8 mouse cellular contexts compared by ENCODE assay signal in the genomic region with DNA sequence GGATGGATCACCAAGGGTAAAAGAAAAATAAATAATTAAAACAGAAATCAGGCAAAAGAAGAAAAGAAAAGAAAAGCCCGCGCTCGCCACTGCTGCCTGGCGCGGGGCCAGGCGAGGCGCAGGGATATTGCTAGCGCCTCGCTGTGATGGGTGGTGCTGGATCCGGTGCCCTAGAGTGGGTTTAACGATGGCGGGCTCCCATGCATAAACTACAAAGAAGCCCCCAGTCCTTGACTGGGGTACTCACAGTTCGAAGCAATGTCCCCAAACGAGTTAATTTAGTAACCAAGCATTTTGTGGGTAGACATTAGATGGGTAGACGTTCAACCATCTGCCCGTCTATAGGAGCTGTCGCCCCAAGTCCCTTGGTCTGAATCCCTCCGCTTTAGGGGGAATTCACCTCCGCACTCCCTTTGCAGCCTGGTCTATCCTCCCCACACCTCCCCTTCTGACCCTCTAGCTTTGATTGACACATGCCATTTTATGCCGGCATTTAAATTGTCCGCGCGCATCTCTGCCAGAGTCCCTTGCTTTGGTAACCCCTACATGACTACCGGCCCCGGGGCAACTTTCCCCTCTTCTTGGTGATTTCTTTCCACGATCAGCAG. TPM values are rescaled to one million over a fixed set of nuclear protein-coding genes. Genes with fewer than 3 reads are reported as not detected.
DNase-seq lines count a peak whose midpoint lies in the region; ATAC-seq and TF ChIP-seq lines count a peak whose summit lies in the region.

No protein-coding gene starts in this region.

- peak overlapping the region; percentile 74 for H3K4me2 ChIP-seq in hindbrain, postnatal 0 days (ENCODE audit: low read depth, low read length)
- peak overlapping the region; percentile 98 for H3K4me2 ChIP-seq in limb, embryonic 13.5 days (replicated peaks)

- no peaks in the 10 kb centered on the region for H3K36me3 ChIP-seq in forebrain, embryonic 10.5 days (replicated peaks)
- H3K36me3 ChIP-seq in hindbrain, postnatal 0 days (ENCODE audit: insufficient read depth, low read length): no peaks in the 10 kb centered on the region
- H3K36me3 ChIP-seq in limb, embryonic 13.5 days: no peaks in the 10 kb centered on the region

- TF ChIP-seq CTCF in gastrocnemius, adult 2 months (IDR thresholded peaks at IDR 0.05): no peak
- no peak for TF ChIP-seq CTCF in hindbrain, postnatal 0 days (IDR thresholded peaks at IDR 0.05; ENCODE audit: low read depth)

- H3K9ac ChIP-seq in hindbrain, postnatal 0 days (replicated peaks; ENCODE audit: low read length): peak overlapping the region; percentile 78
- peak overlapping the region; percentile 74 for H3K9ac ChIP-seq in limb, embryonic 13.5 days

- peak; percentile 32 for DNase-seq in gastrocnemius, adult 2 months
- no peak for DNase-seq in gastrocnemius, adult 18-20 months (ENCODE audit: low spot score)
- DNase-seq in R1 (ENCODE audit: low read depth, low spot score): peak; percentile 72
- peak; percentile 60 for DNase-seq in forebrain, embryonic 10.5 days (ENCODE audit: extremely low spot score, low spot score)
- peak; percentile 83 for DNase-seq in hindbrain, postnatal 0 days (ENCODE audit: low spot score)
- DNase-seq in retina, embryonic 14.5 days (ENCODE audit: low spot score): peak; percentile 75
- DNase-seq in c-Kit-positive CD71-positive TER-119-positive erythroid progenitor cells, embryonic 14.5 days (ENCODE audit: low spot score): no peak

- H3K4me1 ChIP-seq in forebrain, embryonic 10.5 days: peaks cover 41% of the 10 kb centered on the region
- no peaks in the 10 kb centered on the region for H3K4me1 ChIP-seq in hindbrain, postnatal 0 days (ENCODE audit: insufficient read depth, low read length)
- peaks cover 32% of the 10 kb centered on the region for H3K4me1 ChIP-seq in limb, embryonic 13.5 days

- H3K4me3 ChIP-seq in gastrocnemius, adult 2 months: peak overlapping the region; percentile 76
- peak overlapping the region; percentile 68 for H3K4me3 ChIP-seq in forebrain, embryonic 10.5 days
- H3K4me3 ChIP-seq in hindbrain, postnatal 0 days (ENCODE audit: low read length): peak overlapping the region; percentile 71
- H3K4me3 ChIP-seq in limb, embryonic 13.5 days: peak overlapping the region; percentile 65

- H3K27me3 ChIP-seq in forebrain, embryonic 10.5 days (ENCODE audit: poor library complexity, severe bottlenecking): peaks cover 46% of the 10 kb centered on the region
- H3K27me3 ChIP-seq in hindbrain, postnatal 0 days (ENCODE audit: insufficient read depth, low read length): no peaks in the 10 kb centered on the region
- H3K27me3 ChIP-seq in limb, embryonic 13.5 days: peaks cover 35% of the 10 kb centered on the region

- no peak overlapping the region for H3K27ac ChIP-seq in gastrocnemius, adult 2 months
- peak overlapping the region; percentile 89 for H3K27ac ChIP-seq in forebrain, embryonic 10.5 days
- peak overlapping the region; percentile 86 for H3K27ac ChIP-seq in hindbrain, postnatal 0 days
- peak overlapping the region; percentile 81; the same call in 1 of the 2 replicates for H3K27ac ChIP-seq in limb, embryonic 13.5 days

- 0% methylated on average over 26 of the region's 26 CpGs for WGBS in forebrain, embryonic 10.5 days
- under 1% methylated on average over 26 of the region's 26 CpGs for WGBS in hindbrain, postnatal 0 days
- 0% methylated on average over 26 of the region's 26 CpGs for WGBS in limb, embryonic 13.5 days

- ATAC-seq in hindbrain, postnatal 0 days: peak; percentile 34
- peak; percentile 18; the same call in 1 of the 2 replicates for ATAC-seq in limb, embryonic 13.5 days (ENCODE audit: low FRiP score, low read depth)

- no peaks in the 10 kb centered on the region for H3K9me3 ChIP-seq in forebrain, embryonic 10.5 days
- no peaks in the 10 kb centered on the region for H3K9me3 ChIP-seq in hindbrain, postnatal 0 days (ENCODE audit: low read length)
- H3K9me3 ChIP-seq in limb, embryonic 13.5 days: no peaks in the 10 kb centered on the region

- intact Hi-C loops in gastrocnemius, adult 2 months (cut with DNase I): no loop called here

RNA-seq across cellular contexts. Expression of a gene that starts 0.7 kb away (rescaled TPM):
- under 1 TPM; 0.05 to 0.06 TPM for total RNA-seq in gastrocnemius, adult 2 months (2021)
- total RNA-seq in gastrocnemius, adult 18-20 months (2021): under 1 TPM; 0.07 to 0.28 TPM
- 2.1 and 2.2 TPM in 2 replicates for polyA plus RNA-seq in forebrain, embryonic 10.5 days (2016; fragmentation: Nextera tagmentation; extraction: Ambion mirVana)
- total RNA-seq in hindbrain, postnatal 0 days (2014; rRNA removed): 134 and 136 TPM in 2 replicates
- 19.6 and 21.4 TPM in 2 replicates for polyA plus RNA-seq in hindbrain, postnatal 0 days (2015; fragmentation: Nextera tagmentation; extraction: Ambion mirVana)
- 6.9 and 7.2 TPM in 2 replicates for polyA plus RNA-seq in limb, embryonic 13.5 days (2015; fragmentation: Nextera tagmentation; extraction: Ambion mirVana)

Comparison
In these comparisons a context has a peak if more than half of its experiments do, and no peak if none do; other contexts are left out.
1. DNase-seq: peak in gastrocnemius, adult 2 months (single experiment), R1 (single experiment), forebrain, embryonic 10.5 days (single experiment), hindbrain, postnatal 0 days (single experiment) and retina, embryonic 14.5 days (single experiment); none in gastrocnemius, adult 18-20 months (single experiment) and c-Kit-positive CD71-positive TER-119-positive erythroid progenitor cells, embryonic 14.5 days (single experiment).
2. RNA of a gene that starts 0.7 kb away (total RNA-seq): 134 to 136 TPM in hindbrain, postnatal 0 days; 0.07 to 0.28 TPM in gastrocnemius, adult 18-20 months and 0.05 to 0.06 TPM in gastrocnemius, adult 2 months; every median in the first group is over 100 times any median in the second.
3. Peak in every context shown above with its lines, with median percentiles within 50 percentile points of each other: H3K4me3 ChIP-seq.